Mouse (Mus musculus) heart, postnatal 0 days (tissue): Measurements from ENCODE around the gene Wiz.

ENCODE experiments used
- CTCF ChIP-seq: IDR thresholded peaks from 2 replicates; pipeline ENCODE4 v1.5.1; 2016; ENCODE audit warnings: antibody characterized with exemption, control low read depth, low read depth
- EP300 ChIP-seq: IDR thresholded peaks from 2 replicates; pipeline ENCODE4 v1.6.1; 2016; ENCODE audit warnings: antibody characterized with exemption, low read depth

DNA sequence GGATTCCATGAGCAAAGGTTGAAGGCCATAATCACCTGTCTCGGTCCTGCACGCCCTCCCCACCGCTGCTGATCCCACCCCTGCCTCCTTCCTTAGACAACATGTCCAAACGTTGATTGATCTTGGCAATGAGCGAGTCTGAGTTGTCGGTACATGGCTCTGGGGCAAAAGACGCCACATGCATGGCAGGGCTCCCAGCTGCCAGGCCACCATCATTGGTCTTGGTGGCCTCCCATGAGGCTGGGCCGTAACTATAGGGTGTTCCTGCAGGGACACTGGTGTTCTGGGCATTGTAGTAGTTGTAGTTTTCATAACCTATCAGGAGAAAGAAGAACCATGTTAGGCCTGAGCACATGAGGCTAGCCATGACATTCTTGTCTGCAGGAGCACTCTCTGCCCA, 72.2 kb downstream of the Wiz start:
- TF ChIP-seq CTCF (no peak), EP300 (no peak)
